Mouse (Mus musculus) myocyte (in vitro differentiated cells): ENCODE measurements around the gene Cuedc1. TPM values are rescaled to one million over a fixed set of nuclear protein-coding genes. Genes with fewer than 3 reads are reported as not detected.

ENCODE experiments used
- H3K27me3 ChIP-seq: one replicate; pipeline ENCODE4 v1.6.1; 2011; ENCODE audit not compliant: control insufficient read depth, insufficient read depth, insufficient read length
- H3K36me3 ChIP-seq: one replicate; pipeline ENCODE4 v1.6.1; 2011; ENCODE audit not compliant: control insufficient read depth, insufficient read depth
- H3K4me2 ChIP-seq: one replicate; pipeline ENCODE4 v1.6.1; 2011; ENCODE audit warnings: low read depth, control low read depth
- H3K4me3 ChIP-seq: one replicate; pipeline ENCODE4 v1.5.1; 2011; ENCODE audit warnings: mild to moderate bottlenecking, control low read depth, moderate library complexity
- H3K79me2 ChIP-seq: one replicate; pipeline ENCODE4 v1.6.1; 2011; ENCODE audit not compliant: control insufficient read depth, insufficient read depth
- H3ac ChIP-seq: one replicate; pipeline ENCODE4 v1.6.1; 2011; ENCODE audit not compliant: control insufficient read depth, insufficient read length
- CEBPB ChIP-seq: IDR thresholded peaks from 2 replicates; pipeline ENCODE4 v1.6.1; 2011; ENCODE audit warnings: mild to moderate bottlenecking, moderate library complexity; ENCODE audit not compliant: poor library complexity, insufficient read depth, severe bottlenecking
- E2F4 ChIP-seq: IDR thresholded peaks from one replicate; pipeline ENCODE4 v1.6.1; 2011; ENCODE audit warnings: mild to moderate bottlenecking, control low read depth, moderate library complexity; ENCODE audit not compliant: insufficient read depth
- MAX ChIP-seq: IDR thresholded peaks from one replicate; pipeline ENCODE4 v1.6.1; 2011; ENCODE audit warnings: low read depth, mild to moderate bottlenecking, control low read depth
- MYOD1 ChIP-seq, 3 experiments: IDR thresholded peaks; one replicate each; pipeline ENCODE4 v1.6.1; 2011; ENCODE audit warnings: control low read depth in 2 of 3, low read depth in 2 of 3, mild to moderate bottlenecking in 2 of 3, moderate library complexity in 1 of 3; ENCODE audit not compliant: insufficient read length in 2 of 3, control insufficient read depth in 1 of 3
- MYOG ChIP-seq, 3 experiments: IDR thresholded peaks; one replicate each; pipeline ENCODE4 v1.6.1; 2011; ENCODE audit warnings: control low read depth in 2 of 3, low read depth in 2 of 3, mild to moderate bottlenecking in 2 of 3; ENCODE audit not compliant: insufficient read length in 2 of 3, control insufficient read depth in 1 of 3, insufficient read depth in 1 of 3
- POLR2A ChIP-seq: IDR thresholded peaks from one replicate; pipeline ENCODE4 v1.6.1; 2011; ENCODE audit warnings: low read depth, mild to moderate bottlenecking, control low read depth, moderate library complexity; ENCODE audit not compliant: insufficient read length
- POLR2AphosphoS2 ChIP-seq: IDR thresholded peaks from one replicate; pipeline ENCODE4 v1.6.1; 2011; ENCODE audit warnings: low read depth, control low read depth; ENCODE audit not compliant: insufficient read length
- REST ChIP-seq: IDR thresholded peaks from one replicate; pipeline ENCODE4 v1.6.1; 2011; ENCODE audit warnings: mild to moderate bottlenecking, control low read depth, moderate library complexity; ENCODE audit not compliant: insufficient read depth, insufficient read length
- SRF ChIP-seq: IDR thresholded peaks from one replicate; pipeline ENCODE4 v1.6.1; 2011; ENCODE audit warnings: low read depth; ENCODE audit not compliant: control insufficient read depth, insufficient read length
- TCF12 ChIP-seq: IDR thresholded peaks from one replicate; pipeline ENCODE4 v1.6.1; 2011; ENCODE audit warnings: mild to moderate bottlenecking, control low read depth; ENCODE audit not compliant: poor library complexity, insufficient read depth, severe bottlenecking
- TCF3 ChIP-seq: IDR thresholded peaks from one replicate; pipeline ENCODE4 v1.6.1; 2011; ENCODE audit warnings: low read depth, control low read depth; ENCODE audit not compliant: insufficient read length
- USF1 ChIP-seq: IDR thresholded peaks from one replicate; pipeline ENCODE4 v1.6.1; 2011; ENCODE audit warnings: low read depth, mild to moderate bottlenecking, control low read depth, moderate library complexity
- polyA plus RNA-seq: library from polyadenylated mRNA; unstranded; fragments of >200 nt; fragmentation: generic; extraction: Trizol; gene quantifications from one replicate; pipeline ENCODE4 v1.2.1, GENCODE M21; 2012; ENCODE audit warnings: missing spikeins

Gene Cuedc1
- polyA plus RNA-seq, 1 experiment: 40.8 TPM

GRCm38 (mm10) chr11:88103214-88103941, 5.5 kb downstream of the Cuedc1 start:
- Histone ChIP-seq H3K36me3 (no peaks in the 10 kb centered on the region), H3K79me2 (peaks cover 44% of the 10 kb centered on the region), H3K27me3 (no peaks in the 10 kb centered on the region), H3K4me2 (no peak overlapping the region), H3ac (no peak overlapping the region), H3K4me3 (no peak overlapping the region)
- TF ChIP-seq SRF: no peak
- TF ChIP-seq USF1: no peak
- TF ChIP-seq TCF12: no peak
- TF ChIP-seq POLR2AphosphoS2: no peak
- TF ChIP-seq MYOD1 (IDR thresholded peaks at IDR 0.05; ENCODE audit: control insufficient read depth in 1 of 3, insufficient read length in 2 of 3, low read depth in 2 of 3): no peak
- no peak for TF ChIP-seq REST
- no peak for TF ChIP-seq POLR2A
- no peak for TF ChIP-seq MYOG (IDR thresholded peaks at IDR 0.05; ENCODE audit: control insufficient read depth in 1 of 3, insufficient read depth in 1 of 3, insufficient read length in 2 of 3, low read depth in 2 of 3)
- no peak for TF ChIP-seq TCF3
- TF ChIP-seq MAX: no peak
- no peak for TF ChIP-seq CEBPB
- TF ChIP-seq E2F4: no peak

GRCm38 (mm10) chr11:88105494-88106291, 7.8 kb downstream of the Cuedc1 start:
- no peak overlapping the region for H3K4me3 ChIP-seq
- no peak overlapping the region for H3ac ChIP-seq
- H3K4me2 ChIP-seq: peak overlapping the region; percentile 69
- H3K36me3 ChIP-seq: no peaks in the 10 kb centered on the region
- no peaks in the 10 kb centered on the region for H3K27me3 ChIP-seq
- no peak for TF ChIP-seq E2F4
- TF ChIP-seq SRF: no peak
- TF ChIP-seq REST: no peak
- TF ChIP-seq MYOD1 (IDR thresholded peaks at IDR 0.05; ENCODE audit: control insufficient read depth in 1 of 3, insufficient read length in 2 of 3, low read depth in 2 of 3): peak in 2 of 3 experiments; percentile 84
- no peak for TF ChIP-seq POLR2A
- no peak for TF ChIP-seq TCF3
- TF ChIP-seq MYOG (IDR thresholded peaks at IDR 0.05; ENCODE audit: control insufficient read depth in 1 of 3, insufficient read depth in 1 of 3, insufficient read length in 2 of 3, low read depth in 2 of 3): peak; percentile 8 to 91 (median 73)
- peak; percentile 80 for TF ChIP-seq TCF12
- TF ChIP-seq POLR2AphosphoS2: no peak
- peaks cover 56% of the 10 kb centered on the region for H3K79me2 ChIP-seq

GRCm38 (mm10) chr11:88106292-88106554, 8.4 kb downstream of the Cuedc1 start:
- peaks cover 56% of the 10 kb centered on the region for H3K79me2 ChIP-seq

GRCm38 (mm10) chr11:88107365-88107764, 9.5 kb downstream of the Cuedc1 start:
- H3K4me2 ChIP-seq: peak overlapping the region; percentile 69
- peaks cover 55% of the 10 kb centered on the region for H3K79me2 ChIP-seq
- no peaks in the 10 kb centered on the region for H3K36me3 ChIP-seq
- no peak for TF ChIP-seq REST
- no peak for TF ChIP-seq MYOD1 (IDR thresholded peaks at IDR 0.05; ENCODE audit: control insufficient read depth in 1 of 3, insufficient read length in 2 of 3, low read depth in 2 of 3)
- TF ChIP-seq POLR2AphosphoS2: no peak
- TF ChIP-seq USF1: no peak
- TF ChIP-seq POLR2A: no peak
- no peak for TF ChIP-seq MYOG (IDR thresholded peaks at IDR 0.05; ENCODE audit: control insufficient read depth in 1 of 3, insufficient read depth in 1 of 3, insufficient read length in 2 of 3, low read depth in 2 of 3)
- H3K27me3 ChIP-seq: no peaks in the 10 kb centered on the region
- no peak overlapping the region for H3ac ChIP-seq
- H3K4me3 ChIP-seq: no peak overlapping the region

More at GRCm38 (mm10) chr11:88106292-88106554, 8.4 kb downstream of the Cuedc1 start:
- TF ChIP-seq TCF3: no peak
- TF ChIP-seq MAX: no peak
- no peak for TF ChIP-seq TCF12
- TF ChIP-seq E2F4: no peak
- no peak for TF ChIP-seq POLR2A
- TF ChIP-seq REST: no peak
- TF ChIP-seq POLR2AphosphoS2: no peak
- TF ChIP-seq CEBPB: no peak
- TF ChIP-seq MYOD1 (IDR thresholded peaks at IDR 0.05; ENCODE audit: control insufficient read depth in 1 of 3, insufficient read length in 2 of 3, low read depth in 2 of 3): no peak
- TF ChIP-seq USF1: no peak
- TF ChIP-seq SRF: no peak
- no peak for TF ChIP-seq MYOG (IDR thresholded peaks at IDR 0.05; ENCODE audit: control insufficient read depth in 1 of 3, insufficient read depth in 1 of 3, insufficient read length in 2 of 3, low read depth in 2 of 3)
- Histone ChIP-seq H3ac (no peak overlapping the region), H3K4me2 (peak overlapping the region; percentile 69), H3K4me3 (no peak overlapping the region), H3K36me3 (no peaks in the 10 kb centered on the region), H3K27me3 (no peaks in the 10 kb centered on the region)
